Mouse (Mus musculus) myocyte (in vitro differentiated cells): ENCODE data around the gene Polr2l.

Source experiments
- E2F4 ChIP-seq: IDR thresholded peaks from one replicate; pipeline ENCODE4 v1.6.1; 2011; ENCODE audit warnings: mild to moderate bottlenecking, control low read depth, moderate library complexity; ENCODE audit not compliant: insufficient read depth
- MAX ChIP-seq: IDR thresholded peaks from one replicate; pipeline ENCODE4 v1.6.1; 2011; ENCODE audit warnings: low read depth, mild to moderate bottlenecking, control low read depth
- MYOG ChIP-seq, 3 experiments: IDR thresholded peaks; one replicate each; pipeline ENCODE4 v1.6.1; 2011; ENCODE audit warnings: control low read depth in 2 of 3, low read depth in 2 of 3, mild to moderate bottlenecking in 2 of 3; ENCODE audit not compliant: insufficient read length in 2 of 3, control insufficient read depth in 1 of 3, insufficient read depth in 1 of 3
- POLR2A ChIP-seq: IDR thresholded peaks from one replicate; pipeline ENCODE4 v1.6.1; 2011; ENCODE audit warnings: low read depth, mild to moderate bottlenecking, control low read depth, moderate library complexity; ENCODE audit not compliant: insufficient read length

GRCm38 (mm10) chr7:141460391-141461113 is 14.4 kb downstream of the Polr2l start, which contains the start of gene Cracr2b:
- TF ChIP-seq MAX (no peak), POLR2A (no peak), E2F4 (no peak), MYOG (IDR thresholded peaks at IDR 0.05; ENCODE audit: control insufficient read depth in 1 of 3, insufficient read depth in 1 of 3, insufficient read length in 2 of 3, low read depth in 2 of 3) (no peak)
